Mouse (Mus musculus) testis, adult 2 months (tissue): Measurements from ENCODE around the gene Pitpna. TPM values are rescaled to one million over a fixed set of nuclear protein-coding genes. Genes with fewer than 3 reads are reported as not detected.

ENCODE experiments used
- H3K27ac ChIP-seq: fragments of 200-500 bp; 2 replicates; pipeline ENCODE4 v1.5.1; 2012; ENCODE audit warnings: low read depth, low read length; ENCODE audit not compliant: control insufficient read depth, insufficient read depth
- H3K27me3 ChIP-seq: fragments of 200-500 bp; 2 replicates; pipeline ENCODE4 v1.6.1; 2012; ENCODE audit warnings: mild to moderate bottlenecking, low read length, moderate library complexity; ENCODE audit not compliant: control insufficient read depth, insufficient read depth
- H3K36me3 ChIP-seq: fragments of 200-500 bp; 2 replicates; pipeline ENCODE4 v1.6.1; 2012; ENCODE audit warnings: mild to moderate bottlenecking, low read length; ENCODE audit not compliant: control insufficient read depth, insufficient read depth
- H3K4me1 ChIP-seq: fragments of 200-500 bp; 2 replicates; pipeline ENCODE4 v1.6.1; 2012; ENCODE audit warnings: low read length; ENCODE audit not compliant: control insufficient read depth, insufficient read depth
- H3K4me3 ChIP-seq: fragments of 200-500 bp; 2 replicates; pipeline ENCODE4 v1.5.1; 2012; ENCODE audit warnings: low read depth, mild to moderate bottlenecking, low read length, moderate library complexity, mixed read lengths; ENCODE audit not compliant: control insufficient read depth
- CTCF ChIP-seq: fragments of 200-500 bp; IDR thresholded peaks from 2 replicates; pipeline ENCODE4 v1.5.1; 2012; ENCODE audit warnings: low read depth, mild to moderate bottlenecking, inconsistent platforms, low read length, moderate library complexity; ENCODE audit not compliant: control insufficient read depth, insufficient read depth, insufficient replicate concordance
- POLR2A ChIP-seq: fragments of 200-500 bp; IDR thresholded peaks from 2 replicates; pipeline ENCODE4 v1.6.1; 2012; ENCODE audit warnings: low read depth, mild to moderate bottlenecking, inconsistent platforms, low read length, moderate library complexity; ENCODE audit not compliant: control insufficient read depth
- polyA plus RNA-seq: library from polyadenylated mRNA; depleted of rRNA; stranded (reverse); fragments of >200 nt; gene quantifications from 2 replicates; pipeline ENCODE4 v1.2.3, GENCODE M21; 2012

The Pitpna gene
- polyA plus RNA-seq, 1 experiment: 41.3 TPM

- H3K27me3 ChIP-seq: no peaks in the 10 kb centered on the region
- no peaks in the 10 kb centered on the region; the same call in 1 of the 2 replicates for H3K4me1 ChIP-seq
- H3K27ac ChIP-seq: no peak overlapping the region
- H3K4me3 ChIP-seq: no peak overlapping the region
- TF ChIP-seq POLR2A (no peak), CTCF (no peak)
- H3K36me3 ChIP-seq: peaks cover 4% of the 10 kb centered on the region
Measured at GRCm38 (mm10) chr11:75566276-75567196, 21.4 kb upstream of the Pitpna start.

- TF ChIP-seq CTCF (no peak), POLR2A (no peak)
- Histone ChIP-seq H3K27me3 (no peaks in the 10 kb centered on the region), H3K36me3 (peaks cover 4% of the 10 kb centered on the region), H3K4me3 (no peak overlapping the region), H3K4me1 (peaks cover 2% of the 10 kb centered on the region), H3K27ac (no peak overlapping the region)
Measured at GRCm38 (mm10) chr11:75567346-75568114, 20.4 kb upstream of the Pitpna start.

- peaks cover 5% of the 10 kb centered on the region for H3K4me1 ChIP-seq
- no peak overlapping the region for H3K27ac ChIP-seq
- no peaks in the 10 kb centered on the region for H3K27me3 ChIP-seq
- H3K4me3 ChIP-seq: no peak overlapping the region
- peaks cover 4% of the 10 kb centered on the region for H3K36me3 ChIP-seq
- TF ChIP-seq CTCF (no peak), POLR2A (no peak)
Measured at GRCm38 (mm10) chr11:75568115-75568511, 19.8 kb upstream of the Pitpna start.

GRCm38 (mm10) chr11:75568962-75569361, 18.9 kb upstream of the Pitpna start:
- Histone ChIP-seq H3K4me1 (peaks cover 5% of the 10 kb centered on the region), H3K27me3 (no peaks in the 10 kb centered on the region), H3K4me3 (no peak overlapping the region), H3K27ac (no peak overlapping the region), H3K36me3 (peaks cover 4% of the 10 kb centered on the region)
- TF ChIP-seq CTCF (no peak), POLR2A (no peak)

GRCm38 (mm10) chr11:75570375-75571125, 17.3 kb upstream of the Pitpna start:
- no peak overlapping the region for H3K4me3 ChIP-seq
- peaks cover 5% of the 10 kb centered on the region for H3K4me1 ChIP-seq
- peaks cover 4% of the 10 kb centered on the region for H3K36me3 ChIP-seq
- TF ChIP-seq POLR2A (no peak), CTCF (no peak)
- no peaks in the 10 kb centered on the region for H3K27me3 ChIP-seq
- no peak overlapping the region for H3K27ac ChIP-seq

DNA sequence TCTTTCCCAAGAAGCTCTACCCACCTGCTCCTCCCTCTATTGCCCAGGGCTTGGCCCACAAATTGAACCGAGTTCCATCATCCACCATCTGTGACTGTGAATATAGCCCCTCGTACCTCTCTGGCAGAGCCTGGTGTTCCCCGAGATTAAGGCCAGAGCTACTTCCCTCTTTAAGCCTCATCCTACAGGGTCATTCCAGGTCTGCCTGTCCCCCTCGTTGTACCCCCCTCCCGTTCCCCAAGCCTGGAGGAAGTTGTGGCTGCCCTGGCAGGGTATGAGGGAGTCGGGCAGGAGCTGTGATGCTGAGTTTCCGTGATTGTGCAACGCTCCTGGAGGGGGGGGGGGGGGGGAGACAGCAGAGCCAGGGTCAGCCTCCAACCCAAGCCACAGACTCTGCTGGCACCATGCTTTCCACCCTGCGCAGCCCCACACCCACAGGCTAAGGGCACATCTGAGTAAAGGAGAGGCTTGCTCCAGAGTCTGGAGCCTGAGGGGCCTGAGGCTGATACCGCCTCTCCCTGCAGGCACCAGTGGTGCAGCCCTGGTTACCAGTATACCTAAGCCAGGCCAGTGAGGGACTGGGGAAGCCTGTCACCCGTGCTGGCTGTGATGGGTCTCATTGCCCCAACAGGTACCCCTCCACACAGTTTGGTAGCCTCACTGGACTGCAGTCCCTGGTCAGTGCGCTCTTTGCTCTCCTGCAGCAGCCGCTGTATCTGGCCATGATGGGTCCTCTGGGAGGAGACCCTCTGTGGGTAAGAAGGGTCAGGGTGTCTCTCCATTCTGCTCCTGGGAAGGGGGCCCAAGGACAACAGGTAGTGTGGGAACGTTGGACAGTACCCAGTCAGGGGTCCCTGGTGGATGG, 16.5 kb upstream of the Pitpna start:
- Histone ChIP-seq H3K36me3 (peaks cover 2% of the 10 kb centered on the region), H3K27ac (no peak overlapping the region), H3K4me1 (peaks cover 5% of the 10 kb centered on the region), H3K4me3 (no peak overlapping the region), H3K27me3 (no peaks in the 10 kb centered on the region)
- no peak for TF ChIP-seq CTCF
- no peak for TF ChIP-seq POLR2A
